Mouse (Mus musculus) MEL (cell line): ENCODE measurements around the gene Celf2. TPM values are rescaled to one million over a fixed set of nuclear protein-coding genes. Genes with fewer than 3 reads are reported as not detected.
A peak's percentile ranks its signal among the peaks of the same experiment; 100 is the strongest.

ENCODE experiments used
- DNase-seq: peaks from one replicate; pipeline ENCODE4 v3.0.0; 2011; ENCODE audit warnings: low read depth, low spot score
- H3K27ac ChIP-seq: 2 replicates; pipeline ENCODE4 v1.5.1; 2012; ENCODE audit warnings: low read depth, mild to moderate bottlenecking, control low read depth, low read length, moderate library complexity; ENCODE audit not compliant: control insufficient read depth
- H3K27me3 ChIP-seq, 2 experiments: fragments of 150-350 bp in 1 of 2; sonication (generic) in 1 of 2; 2 replicates each; pipeline ENCODE4 v1.6.1; 2012; ENCODE audit warnings: low read length in 2 of 2, mild to moderate bottlenecking in 2 of 2, improper control_type of control experiment in 1 of 2, moderate library complexity in 1 of 2; ENCODE audit not compliant: insufficient read depth in 2 of 2, control insufficient read depth in 1 of 2
- H3K36me3 ChIP-seq, 2 experiments: 2 replicates each; pipeline ENCODE4 v1.6.1; 2012 to 2014; ENCODE audit warnings: low read length in 2 of 2, improper control_type of control experiment in 1 of 2, inconsistent platforms in 1 of 2, mild to moderate bottlenecking in 1 of 2; ENCODE audit not compliant: insufficient read depth in 2 of 2, control insufficient read depth in 1 of 2
- H3K4me1 ChIP-seq, 2 experiments: fragments of 150-350 bp in 1 of 2; sonication (generic) in 1 of 2; 2 replicates each; pipeline ENCODE4 v1.6.1; 2012; ENCODE audit warnings: low read length in 2 of 2, improper control_type of control experiment in 1 of 2, mild to moderate bottlenecking in 1 of 2; ENCODE audit not compliant: insufficient read depth in 2 of 2, control insufficient read depth in 1 of 2
- H3K4me3 ChIP-seq, 2 experiments: fragments of 150-350 bp in 1 of 2; sonication (generic) in 1 of 2; 2 replicates each; pipeline ENCODE4 v1.5.1; 2012; ENCODE audit warnings: low read depth in 2 of 2, low read length in 2 of 2, mild to moderate bottlenecking in 2 of 2, moderate library complexity in 2 of 2, control low read depth in 1 of 2, improper control_type of control experiment in 1 of 2; ENCODE audit not compliant: control insufficient read depth in 1 of 2, insufficient read depth in 1 of 2
- H3K79me2 ChIP-seq: 2 replicates; pipeline ENCODE4 v1.6.1; 2012; ENCODE audit warnings: mild to moderate bottlenecking, low read length, moderate library complexity; ENCODE audit not compliant: control insufficient read depth, poor library complexity, insufficient read depth
- H3K9ac ChIP-seq: 2 replicates; pipeline ENCODE4 v1.6.1; 2012; ENCODE audit warnings: low read depth, mild to moderate bottlenecking, control low read depth, low read length, moderate library complexity; ENCODE audit not compliant: control insufficient read depth, poor library complexity, severe bottlenecking
- H3K9me3 ChIP-seq: fragments of 150-350 bp; sonication (generic); replicated peaks from 2 replicates; pipeline ENCODE4 v1.6.1; 2012; ENCODE audit warnings: mild to moderate bottlenecking, low read length, improper control_type of control experiment, moderate library complexity; ENCODE audit not compliant: insufficient read depth
- BHLHE40 ChIP-seq: IDR thresholded peaks from 2 replicates; pipeline ENCODE4 v1.6.1; 2012; ENCODE audit warnings: low read depth, mild to moderate bottlenecking, inconsistent platforms, low read length, improper control_type of control experiment, borderline replicate concordance
- CHD1 ChIP-seq: IDR thresholded peaks from 2 replicates; pipeline ENCODE4 v1.6.1; 2012; ENCODE audit warnings: low read depth, mild to moderate bottlenecking, inconsistent platforms, low read length, improper control_type of control experiment
- CHD2 ChIP-seq: IDR thresholded peaks from 2 replicates; pipeline ENCODE4 v1.6.1; 2011; ENCODE audit warnings: low read length, improper control_type of control experiment
- CTCF ChIP-seq, 3 experiments: IDR thresholded peaks in 2 of 3; conservative IDR thresholded peaks in 1 of 3; 2 replicates each; pipeline ENCODE4 v1.5.1; 2011 to 2012; ENCODE audit warnings: low read length in 3 of 3, low read depth in 2 of 3, mild to moderate bottlenecking in 2 of 3, improper control_type of control experiment in 1 of 3, inconsistent platforms in 1 of 3, mixed read lengths in 1 of 3, moderate library complexity in 1 of 3; ENCODE audit not compliant: control insufficient read depth in 1 of 3, insufficient read depth in 1 of 3, poor library complexity in 1 of 3, severe bottlenecking in 1 of 3
- E2F4 ChIP-seq: IDR thresholded peaks from 2 replicates; pipeline ENCODE4 v1.6.1; 2011; ENCODE audit warnings: low read depth, low read length, improper control_type of control experiment, borderline replicate concordance
- ELF1 ChIP-seq: IDR thresholded peaks from 2 replicates; pipeline ENCODE4 v1.6.1; 2014; ENCODE audit warnings: low read depth, mild to moderate bottlenecking, inconsistent platforms, low read length, improper control_type of control experiment, moderate library complexity
- EP300 ChIP-seq, 2 experiments: IDR thresholded peaks; 2 replicates each; pipeline ENCODE4 v1.6.1; 2011; ENCODE audit warnings: improper control_type of control experiment in 2 of 2, low read length in 2 of 2, low read depth in 1 of 2, mild to moderate bottlenecking in 1 of 2
- ETS1 ChIP-seq: IDR thresholded peaks from 2 replicates; pipeline ENCODE4 v1.6.1; 2012; ENCODE audit warnings: low read depth, mild to moderate bottlenecking, inconsistent platforms, low read length, improper control_type of control experiment, moderate library complexity
- GABPA ChIP-seq: IDR thresholded peaks from 2 replicates; pipeline ENCODE4 v1.6.1; 2012; ENCODE audit warnings: low read depth, mild to moderate bottlenecking, inconsistent platforms, low read length, improper control_type of control experiment, moderate library complexity
- GATA1 ChIP-seq: IDR thresholded peaks from 2 replicates; pipeline ENCODE4 v1.6.1; 2011; ENCODE audit warnings: low read depth, low read length, improper control_type of control experiment
- HCFC1 ChIP-seq: IDR thresholded peaks from 2 replicates; pipeline ENCODE4 v1.6.1; 2012; ENCODE audit warnings: low read depth, mild to moderate bottlenecking, inconsistent platforms, low read length, improper control_type of control experiment, moderate library complexity
- JUND ChIP-seq: IDR thresholded peaks from 2 replicates; pipeline ENCODE4 v1.6.1; 2011; ENCODE audit warnings: low read depth, mild to moderate bottlenecking, improper control_type of control experiment, low read length
- KAT2A ChIP-seq: conservative IDR thresholded peaks from 2 replicates; pipeline ENCODE4 v1.6.1; 2012; ENCODE audit warnings: low read depth, low read length, improper control_type of control experiment, inconsistent platforms
- MAFK ChIP-seq: IDR thresholded peaks from 2 replicates; pipeline ENCODE4 v1.6.1; 2011; ENCODE audit warnings: low read depth, mild to moderate bottlenecking, low read length, improper control_type of control experiment, borderline replicate concordance
- MAZ ChIP-seq: IDR thresholded peaks from 2 replicates; pipeline ENCODE4 v1.6.1; 2012; ENCODE audit warnings: low read depth, mild to moderate bottlenecking, inconsistent platforms, low read length, improper control_type of control experiment
- MXI1 ChIP-seq: IDR thresholded peaks from 2 replicates; pipeline ENCODE4 v1.6.1; 2011; ENCODE audit warnings: mild to moderate bottlenecking, low read depth, low read length, improper control_type of control experiment
- MYB ChIP-seq: IDR thresholded peaks from 2 replicates; pipeline ENCODE4 v1.6.1; 2011; ENCODE audit warnings: mild to moderate bottlenecking, low read depth, low read length, improper control_type of control experiment
- MYC ChIP-seq: IDR thresholded peaks from 2 replicates; pipeline ENCODE4 v1.6.1; 2011; ENCODE audit warnings: low read depth, mild to moderate bottlenecking, low read length, improper control_type of control experiment, moderate library complexity
- NELFE ChIP-seq: IDR thresholded peaks from 2 replicates; pipeline ENCODE4 v1.6.1; 2011; ENCODE audit warnings: low read depth, low read length, improper control_type of control experiment
- NRF1 ChIP-seq: IDR thresholded peaks from 2 replicates; pipeline ENCODE4 v1.6.1; 2014; ENCODE audit warnings: low read depth, mild to moderate bottlenecking, inconsistent platforms, low read length, improper control_type of control experiment, moderate library complexity; ENCODE audit not compliant: poor library complexity, insufficient read depth, severe bottlenecking
- POLR2A ChIP-seq, 2 experiments: IDR thresholded peaks; 2 replicates each; pipeline ENCODE4 v1.6.1; 2011 to 2012; ENCODE audit warnings: low read length in 2 of 2, mild to moderate bottlenecking in 2 of 2, control low read depth in 1 of 2, improper control_type of control experiment in 1 of 2, low read depth in 1 of 2, moderate library complexity in 1 of 2; ENCODE audit not compliant: control insufficient read depth in 1 of 2, insufficient read depth in 1 of 2, poor library complexity in 1 of 2
- POLR2AphosphoS2 ChIP-seq: IDR thresholded peaks from 2 replicates; pipeline ENCODE4 v1.6.1; 2011; ENCODE audit warnings: low read length, improper control_type of control experiment
- POLR2AphosphoS5 ChIP-seq: IDR thresholded peaks from 2 replicates; pipeline ENCODE4 v1.6.1; 2012; ENCODE audit warnings: low read depth, borderline replicate concordance, mild to moderate bottlenecking, inconsistent platforms, low read length, moderate library complexity, mixed read lengths
- RAD21 ChIP-seq: IDR thresholded peaks from 2 replicates; pipeline ENCODE4 v1.6.1; 2011; ENCODE audit warnings: mild to moderate bottlenecking, low read depth, low read length, improper control_type of control experiment
- RCOR1 ChIP-seq: IDR thresholded peaks from 2 replicates; pipeline ENCODE4 v1.6.1; 2012; ENCODE audit warnings: low read depth, mild to moderate bottlenecking, inconsistent platforms, low read length, improper control_type of control experiment
- SIN3A ChIP-seq: IDR thresholded peaks from 2 replicates; pipeline ENCODE4 v1.6.1; 2012; ENCODE audit warnings: low read length, improper control_type of control experiment, inconsistent platforms
- TAL1 ChIP-seq: IDR thresholded peaks from 2 replicates; pipeline ENCODE4 v1.6.1; 2012; ENCODE audit warnings: mild to moderate bottlenecking, inconsistent platforms, low read length, moderate library complexity, mixed read lengths
- TBP ChIP-seq: IDR thresholded peaks from 2 replicates; pipeline ENCODE4 v1.8.0; 2011; ENCODE audit warnings: low read depth, low read length, improper control_type of control experiment
- TCF12 ChIP-seq: IDR thresholded peaks from 2 replicates; pipeline ENCODE4 v1.6.1; 2014; ENCODE audit warnings: low read depth, mild to moderate bottlenecking, inconsistent platforms, low read length, improper control_type of control experiment, moderate library complexity
- USF1 ChIP-seq: IDR thresholded peaks from 2 replicates; pipeline ENCODE4 v1.6.1; 2014; ENCODE audit warnings: low read depth, mild to moderate bottlenecking, inconsistent platforms, low read length, improper control_type of control experiment, moderate library complexity
- USF2 ChIP-seq, 2 experiments: IDR thresholded peaks; 2 replicates each; pipeline ENCODE4 v1.6.1; 2011 to 2012; ENCODE audit warnings: improper control_type of control experiment in 2 of 2, low read length in 2 of 2, borderline replicate concordance in 1 of 2, inconsistent platforms in 1 of 2, low read depth in 1 of 2, mild to moderate bottlenecking in 1 of 2; ENCODE audit not compliant: insufficient read depth in 1 of 2
- ZC3H11A ChIP-seq: IDR thresholded peaks from 2 replicates; pipeline ENCODE4 v1.6.1; 2012; ENCODE audit warnings: low read depth, mild to moderate bottlenecking, inconsistent platforms, low read length, improper control_type of control experiment
- ZMIZ1 ChIP-seq: IDR thresholded peaks from 2 replicates; pipeline ENCODE4 v1.6.1; 2012; ENCODE audit warnings: low read depth, mild to moderate bottlenecking, inconsistent platforms, low read length, improper control_type of control experiment, moderate library complexity
- ZNF384 ChIP-seq: IDR thresholded peaks from 2 replicates; pipeline ENCODE4 v1.6.1; 2012; ENCODE audit warnings: low read depth, mild to moderate bottlenecking, inconsistent platforms, low read length, improper control_type of control experiment
- polyA plus RNA-seq, 2 experiments: library from polyadenylated mRNA; stranded (reverse) in 1 of 2; unstranded in 1 of 2; fragments of >175 nt in 1 of 2; fragments of >200 nt in 1 of 2; gene quantifications; 2 replicates each; pipeline versions ENCODE4 v1.2.1 to v1.2.4; 2012; ENCODE audit warnings: low replicate concordance in 2 of 2, low read depth in 1 of 2; ENCODE audit not compliant: insufficient read length in 2 of 2, insufficient read depth in 1 of 2, missing spikeins in 1 of 2
- total RNA-seq: library from RNA; depleted of rRNA; stranded (reverse); fragments of 300-350 nt; gene quantifications from 2 replicates; pipeline ENCODE4 v1.2.3, GENCODE M21; 2012

Gene Celf2
- total and polyA plus RNA-seq, 3 experiments = 8.9 to 16.7 TPM; not detected in 1

- Histone ChIP-seq H3K9ac (peak overlapping the region; percentile 68), H3K9me3 (no peaks in the 10 kb centered on the region), H3K27ac (peak overlapping the region; percentile 87), H3K36me3 (peaks cover 0 to 49% of the 10 kb centered on the region in 2 experiments; a peak in 2 of 4 replicates), H3K4me1 (peaks cover 17 to 21% of the 10 kb centered on the region in 2 experiments), H3K4me3 (peak overlapping the region; percentile 71 to 81), H3K79me2 (peaks cover 16% of the 10 kb centered on the region), H3K27me3 (no peaks in the 10 kb centered on the region)
- TF ChIP-seq KAT2A (no peak), CHD1 (peak; percentile 77; the same call in 1 of the 2 replicates), TAL1 (no peak), CHD2 (peak; percentile 30; the same call in 1 of the 2 replicates), EP300 (IDR thresholded peaks at IDR 0.05; ENCODE audit: low read depth in 1 of 2, low read length in 2 of 2) (peak; percentile 49 to 52; a peak in 3 of 4 replicates), HCFC1 (peak; percentile 64), BHLHE40 (no peak), NELFE (peak; percentile 58), USF2 (IDR thresholded peaks at IDR 0.05; ENCODE audit: borderline replicate concordance in 1 of 2, insufficient read depth in 1 of 2, low read depth in 1 of 2, low read length in 2 of 2) (no peak), MAZ (peak; percentile 65; the same call in 1 of the 2 replicates), RCOR1 (no peak), ETS1 (peak; percentile 56; the same call in 1 of the 2 replicates), POLR2AphosphoS2 (0 out of 2 replicates have a peak, but pooled peaks have one; percentile 34), NRF1 (no peak), RAD21 (no peak), TCF12 (0 out of 2 replicates have a peak, but pooled peaks have one; percentile 18), MAFK (no peak), MYB (peak; percentile 71; the same call in 1 of the 2 replicates), SIN3A (peak; percentile 45; the same call in 1 of the 2 replicates), POLR2AphosphoS5 (no peak), POLR2A (IDR thresholded peaks at IDR 0.05; ENCODE audit: control insufficient read depth in 1 of 2, insufficient read depth in 1 of 2, low read depth in 1 of 2, low read length in 2 of 2, poor library complexity in 1 of 2) (peak; percentile 27 to 73; a peak in 2 of 4 replicates), ZMIZ1 (peak; percentile 14; the same call in 1 of the 2 replicates), GATA1 (0 out of 2 replicates have a peak, but pooled peaks have one; percentile 2), E2F4 (no peak), MYC (no peak; the same call in 1 of the 2 replicates), ELF1 (peak; percentile 57), ZNF384 (peak; percentile 60), TBP (peak; percentile 69), ZC3H11A (no peak), GABPA (no peak), JUND (no peak), USF1 (no peak), MXI1 (peak; percentile 40; the same call in 1 of the 2 replicates), CTCF (IDR thresholded peaks at IDR 0.05 in 2 of 3, conservative IDR thresholded peaks at IDR 0.05 in 1 of 3; ENCODE audit: control insufficient read depth in 1 of 3, insufficient read depth in 1 of 3, low read depth in 2 of 3, low read length in 3 of 3, poor library complexity in 1 of 3, severe bottlenecking in 1 of 3) (no peak)
- peak; percentile 85 for DNase-seq
These were observed 787.6 kb downstream of the Celf2 start for GRCm38 (mm10) chr2:6721460-6722401.
